Mouse (Mus musculus): ENCODE measurements around the gene Homer2. TPM values are rescaled to one million over a fixed set of nuclear protein-coding genes. Genes with fewer than 3 reads are reported as not detected.

Homer2 gene
- total and polyA plus RNA-seq, 2 experiments from 2014 or later: 30.3 to 44.4 TPM

DNA sequence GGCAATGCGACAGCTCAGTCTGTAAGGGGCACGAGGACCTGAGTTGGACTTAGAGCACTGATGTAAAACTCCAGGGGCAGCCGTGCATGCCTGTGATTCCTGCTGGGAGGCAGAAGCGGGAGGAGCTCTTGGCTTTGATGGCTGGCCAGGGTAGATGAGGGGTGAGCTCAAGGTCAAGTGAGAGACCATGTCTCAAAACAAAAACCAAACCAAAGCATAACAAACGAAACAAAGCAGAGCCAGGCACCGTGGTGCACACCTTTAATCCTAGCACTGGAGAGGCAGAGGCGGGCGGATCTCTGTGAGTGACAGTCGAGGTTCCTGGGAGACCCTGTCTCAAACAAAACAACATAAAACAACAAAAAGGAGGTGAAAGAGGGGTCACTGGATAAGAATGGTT lies 92.3 kb downstream of the Homer2 start:
- 58% methylated on average over 9 of the region's 9 CpGs for WGBS
- Histone ChIP-seq H3K9me3 (ENCODE audit: low read length) (no peaks in the 10 kb centered on the region), H3K9ac (replicated peaks; ENCODE audit: low read length) (no peak overlapping the region), H3K4me2 (ENCODE audit: low read depth, low read length) (no peak overlapping the region), H3K36me3 (ENCODE audit: insufficient read depth, low read length) (peaks cover 13% of the 10 kb centered on the region; the same call in 1 of the 2 replicates), H3K27ac (no peak overlapping the region), H3K27me3 (ENCODE audit: insufficient read depth, low read length) (no peaks in the 10 kb centered on the region), H3K4me1 (ENCODE audit: insufficient read depth, low read length) (no peaks in the 10 kb centered on the region), H3K4me3 (ENCODE audit: low read length) (no peak overlapping the region)
- no peak for DNase-seq (ENCODE audit: low spot score)
- TF ChIP-seq CTCF (IDR thresholded peaks at IDR 0.05; ENCODE audit: low read depth): no peak
- ATAC-seq: no peak

- no peaks in the 10 kb centered on the region for H3K4me1 ChIP-seq (ENCODE audit: insufficient read depth, low read length)
- 76% methylated on average over 13 of the region's 13 CpGs for WGBS
- no peak for DNase-seq (ENCODE audit: low spot score)
- no peaks in the 10 kb centered on the region for H3K9me3 ChIP-seq (ENCODE audit: low read length)
- H3K27ac ChIP-seq: no peak overlapping the region
- no peak overlapping the region for H3K4me3 ChIP-seq (ENCODE audit: low read length)
- TF ChIP-seq CTCF (IDR thresholded peaks at IDR 0.05; ENCODE audit: low read depth): no peak
- peaks cover 13% of the 10 kb centered on the region; the same call in 1 of the 2 replicates for H3K36me3 ChIP-seq (ENCODE audit: insufficient read depth, low read length)
- no peak overlapping the region for H3K9ac ChIP-seq (replicated peaks; ENCODE audit: low read length)
- peak; percentile 42 for ATAC-seq
- no peak overlapping the region for H3K4me2 ChIP-seq (ENCODE audit: low read depth, low read length)
- no peaks in the 10 kb centered on the region for H3K27me3 ChIP-seq (ENCODE audit: insufficient read depth, low read length)
Observed at GRCm38 (mm10) chr7:81612856-81613635, 94.3 kb downstream of the Homer2 start.

DNA sequence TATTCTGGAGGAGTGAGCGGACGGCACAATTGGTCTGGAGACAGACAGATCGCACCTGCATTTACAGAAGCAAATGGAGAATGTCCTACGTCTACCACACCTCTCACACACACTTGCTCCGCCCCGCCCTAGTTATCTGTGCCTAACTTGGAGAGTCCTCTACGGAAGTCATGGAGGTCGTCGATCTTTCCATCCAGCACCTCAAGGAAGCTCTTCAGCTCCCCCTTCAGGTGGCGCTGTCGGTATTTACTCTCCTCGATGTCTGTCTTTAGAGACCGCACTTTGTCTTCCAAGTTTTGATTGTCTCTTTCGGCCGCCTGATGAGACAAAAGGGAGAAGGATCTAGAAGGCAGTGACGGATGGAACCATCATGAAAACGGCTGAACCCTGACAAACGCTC lies 97.2 kb downstream of the Homer2 start:
- Histone ChIP-seq H3K4me2 (ENCODE audit: low read depth, low read length) (no peak overlapping the region), H3K27ac (no peak overlapping the region), H3K4me1 (ENCODE audit: insufficient read depth, low read length) (no peaks in the 10 kb centered on the region), H3K9ac (replicated peaks; ENCODE audit: low read length) (no peak overlapping the region), H3K36me3 (ENCODE audit: insufficient read depth, low read length) (peaks cover 13% of the 10 kb centered on the region; the same call in 1 of the 2 replicates), H3K4me3 (ENCODE audit: low read length) (no peak overlapping the region), H3K9me3 (ENCODE audit: low read length) (no peaks in the 10 kb centered on the region), H3K27me3 (ENCODE audit: insufficient read depth, low read length) (no peaks in the 10 kb centered on the region)
- 62% methylated on average over 18 of the region's 18 CpGs for WGBS
- peak; percentile 53 for TF ChIP-seq CTCF (IDR thresholded peaks at IDR 0.05; ENCODE audit: low read depth)
- ATAC-seq (no peak), DNase-seq (ENCODE audit: low spot score) (peak; percentile 46)

- Histone ChIP-seq H3K9ac (replicated peaks; ENCODE audit: low read length) (no peak overlapping the region), H3K36me3 (ENCODE audit: insufficient read depth, low read length) (peaks cover 4% of the 10 kb centered on the region; the same call in 1 of the 2 replicates), H3K27me3 (ENCODE audit: insufficient read depth, low read length) (no peaks in the 10 kb centered on the region), H3K4me1 (ENCODE audit: insufficient read depth, low read length) (no peaks in the 10 kb centered on the region), H3K4me3 (ENCODE audit: low read length) (no peak overlapping the region), H3K4me2 (ENCODE audit: low read depth, low read length) (no peak overlapping the region), H3K27ac (no peak overlapping the region), H3K9me3 (ENCODE audit: low read length) (no peaks in the 10 kb centered on the region)
- peak; percentile 43; the same call in 1 of the 2 replicates for TF ChIP-seq CTCF (IDR thresholded peaks at IDR 0.05; ENCODE audit: low read depth)
- DNase-seq (ENCODE audit: low spot score): no peak
- ATAC-seq: no peak
- 63% methylated on average over 5 of the region's 5 CpGs for WGBS
Observed at GRCm38 (mm10) chr7:81606452-81606851, 100.9 kb downstream of the Homer2 start.

- ATAC-seq: no peak
- no peaks in the 10 kb centered on the region for H3K4me1 ChIP-seq (ENCODE audit: insufficient read depth, low read length)
Observed at GRCm38 (mm10) chr7:81605489-81605888, 101.8 kb downstream of the Homer2 start.

DNA sequence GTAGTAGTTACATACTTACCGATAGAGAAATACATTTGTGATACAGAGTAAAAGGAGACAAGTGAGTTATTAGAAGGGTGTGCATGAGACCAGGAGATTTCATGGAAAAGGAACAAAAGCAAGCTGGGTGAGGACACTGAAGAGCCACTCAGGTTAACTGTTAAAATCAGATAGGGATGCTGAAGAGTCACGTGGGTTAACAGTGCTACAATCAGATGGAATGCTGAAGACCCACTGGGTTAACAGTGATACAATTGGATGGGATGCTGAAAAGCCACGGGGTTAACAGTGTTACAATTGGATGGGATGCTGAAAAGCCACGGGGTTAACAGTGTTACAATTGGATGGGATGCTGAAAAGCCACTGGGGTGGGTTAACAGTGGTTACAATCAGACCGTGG lies 102.3 kb downstream of the Homer2 start:
- Histone ChIP-seq H3K9me3 (ENCODE audit: low read length) (no peaks in the 10 kb centered on the region), H3K9ac (replicated peaks; ENCODE audit: low read length) (no peak overlapping the region), H3K4me1 (ENCODE audit: insufficient read depth, low read length) (no peaks in the 10 kb centered on the region), H3K27me3 (ENCODE audit: insufficient read depth, low read length) (no peaks in the 10 kb centered on the region), H3K4me3 (ENCODE audit: low read length) (no peak overlapping the region), H3K4me2 (ENCODE audit: low read depth, low read length) (no peak overlapping the region), H3K36me3 (ENCODE audit: insufficient read depth, low read length) (no peaks in the 10 kb centered on the region), H3K27ac (no peak overlapping the region)
- no peak for TF ChIP-seq CTCF (IDR thresholded peaks at IDR 0.05; ENCODE audit: low read depth)
- DNase-seq (ENCODE audit: low spot score): no peak
- no peak for ATAC-seq
- 73% methylated on average over 5 of the region's 5 CpGs for WGBS

More at GRCm38 (mm10) chr7:81605489-81605888, 101.8 kb downstream of the Homer2 start:
- Histone ChIP-seq H3K9me3 (ENCODE audit: low read length) (no peaks in the 10 kb centered on the region), H3K36me3 (ENCODE audit: insufficient read depth, low read length) (no peaks in the 10 kb centered on the region), H3K27ac (no peak overlapping the region), H3K9ac (replicated peaks; ENCODE audit: low read length) (no peak overlapping the region), H3K4me2 (ENCODE audit: low read depth, low read length) (no peak overlapping the region), H3K27me3 (ENCODE audit: insufficient read depth, low read length) (no peaks in the 10 kb centered on the region), H3K4me3 (ENCODE audit: low read length) (no peak overlapping the region)
- DNase-seq (ENCODE audit: low spot score): no peak
- TF ChIP-seq CTCF (IDR thresholded peaks at IDR 0.05; ENCODE audit: low read depth): no peak
- 61% methylated on average over 4 of the region's 4 CpGs for WGBS
